Mouse (Mus musculus) kidney, postnatal 25 days (tissue): ENCODE measurements around the gene Zfp710.
"Not testable (repeated sequence)": the region's sequence is repeated elsewhere in the genome, so short reads cannot be mapped to it uniquely, and the experiment has no call there.

Experiments used
- DNase-seq, 2 experiments: peaks; one replicate each; pipeline ENCODE4 v3.0.0; 2021; ENCODE audit warnings: mixed read lengths in 2 of 2

The Zfp710 gene

GRCm38 (mm10) chr7:80114451-80115223 is 90.0 kb downstream of the Zfp710 start:
- DNase-seq: peak; percentile 59 to 83

DNA sequence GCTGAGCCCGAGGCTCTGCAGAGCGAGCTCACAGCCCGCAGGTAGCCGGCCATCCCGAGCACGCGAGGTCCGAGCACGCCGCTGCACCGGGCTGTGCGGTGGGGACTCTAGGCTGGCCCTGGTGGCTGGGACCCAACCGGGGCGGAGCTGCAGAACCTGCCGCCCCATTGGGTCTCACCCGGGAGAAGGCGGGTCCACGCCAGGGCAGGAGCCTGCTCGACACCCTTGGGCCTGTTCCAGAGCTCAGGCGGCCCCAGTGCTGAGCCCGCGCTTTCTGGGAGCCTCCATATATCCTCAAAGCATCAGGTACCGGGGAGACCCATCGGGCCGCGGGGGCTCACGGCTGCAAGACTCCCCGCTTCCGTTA is 90.6 kb downstream of the Zfp710 start, which contains the start of gene Idh2:
Idh2 (minus strand) TSS at position 169 of the 367 bp plus-strand sequence.
- peak; percentile 96 to 98 for DNase-seq

DNA sequence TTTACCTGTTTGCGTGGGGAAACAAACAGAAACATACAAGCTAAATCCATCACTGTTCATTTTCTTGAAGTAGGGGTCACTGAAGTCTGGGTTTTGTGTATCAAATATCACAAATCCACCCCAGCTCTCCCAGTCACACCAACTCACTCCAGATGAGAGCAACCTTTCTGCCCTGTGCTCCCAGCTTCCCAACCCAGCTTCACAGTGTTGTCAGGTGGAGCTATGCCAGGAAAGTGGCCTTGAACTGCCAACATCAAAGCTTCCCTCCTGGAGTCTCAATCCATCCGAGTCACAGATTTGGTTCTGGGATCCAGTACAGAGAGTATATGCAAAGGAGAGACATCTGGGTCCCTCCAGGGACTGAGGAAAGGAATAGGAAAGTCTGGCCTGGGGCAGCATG is 91.5 kb downstream of the Zfp710 start:
- peak; percentile 66 to 73 for DNase-seq

GRCm38 (mm10) chr7:80119198-80119597 is 94.6 kb downstream of the Zfp710 start:
- no peak for DNase-seq

- peak; percentile 63 to 86 for DNase-seq
Measured at GRCm38 (mm10) chr7:80121083-80121482, 96.5 kb downstream of the Zfp710 start.

DNA sequence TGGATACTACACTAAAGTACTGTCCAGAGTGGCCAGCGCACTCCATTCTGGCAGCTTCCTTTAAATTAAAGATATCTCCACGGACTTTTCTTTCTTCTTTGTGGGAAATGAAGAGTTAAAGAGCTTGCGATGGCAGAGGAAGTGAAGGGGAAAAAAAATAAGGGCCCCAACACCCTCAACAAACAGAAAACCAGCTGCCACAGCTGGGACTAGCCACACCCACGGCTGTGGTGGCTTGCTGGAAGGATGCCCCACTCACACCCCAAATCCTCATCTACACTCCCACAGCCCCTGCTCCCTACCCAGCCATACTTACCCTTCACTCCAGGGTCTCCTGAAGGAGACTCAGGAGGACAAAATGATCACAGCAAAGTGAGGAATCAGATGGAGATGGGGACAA is 98.5 kb downstream of the Zfp710 start:
- no peak for DNase-seq

GRCm38 (mm10) chr7:80123672-80124071 is 99.1 kb downstream of the Zfp710 start:
- no peak for DNase-seq

DNA sequence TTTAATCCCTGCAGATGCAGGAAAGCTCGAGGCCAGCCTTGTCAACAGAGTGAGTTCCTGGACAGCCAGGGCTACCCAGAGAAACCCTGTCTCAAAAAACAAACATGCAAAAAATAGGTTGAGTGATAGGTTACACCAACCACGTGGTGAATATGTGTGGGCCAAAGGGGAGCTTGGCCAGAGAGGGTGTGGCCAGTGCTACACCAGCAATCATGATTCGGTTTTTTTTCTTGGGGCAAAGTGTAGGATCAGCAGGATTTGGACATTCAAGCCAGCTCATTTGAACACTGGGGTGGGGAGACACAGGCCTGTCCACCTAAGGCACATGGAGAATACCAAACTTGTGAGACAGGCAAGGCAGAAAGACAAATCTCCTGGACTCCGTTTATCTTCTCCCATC is 104.7 kb downstream of the Zfp710 start:
- peak; percentile 21 to 74 for DNase-seq

DNA sequence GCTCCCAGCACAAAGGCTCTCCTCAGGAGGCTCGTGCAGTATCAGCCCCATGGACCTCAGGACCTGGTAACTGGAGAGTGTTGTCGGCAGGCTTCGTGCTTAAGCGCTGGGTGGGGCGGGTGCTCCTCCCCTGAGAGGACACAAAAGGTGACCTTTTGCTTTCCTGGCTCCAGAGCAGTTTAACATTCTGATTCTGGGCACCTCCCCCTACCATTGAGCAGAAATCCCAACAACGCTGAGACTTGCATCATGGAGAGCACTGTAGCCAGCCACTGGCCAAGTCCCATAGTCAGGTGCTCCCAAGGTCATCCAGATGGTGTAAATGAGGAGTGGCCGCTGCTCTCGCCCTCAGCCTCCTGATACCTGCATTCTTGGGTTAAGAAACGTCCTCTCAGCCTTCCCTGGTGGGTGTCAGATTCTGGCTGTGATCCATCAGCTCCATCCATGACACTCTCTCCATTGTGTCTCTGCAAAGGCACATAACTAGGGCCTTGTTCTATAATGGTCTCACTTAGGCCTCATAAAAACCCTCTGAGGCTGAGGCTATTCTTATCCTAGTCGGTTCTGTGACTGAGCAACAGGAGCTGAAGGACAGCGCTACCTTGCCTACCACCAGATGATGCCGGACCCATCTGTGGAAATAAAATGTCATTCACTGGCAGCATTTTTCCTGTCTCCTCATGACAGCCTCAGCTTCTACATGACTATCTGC is 105.9 kb downstream of the Zfp710 start:
- peak; percentile 27 to 74 for DNase-seq

DNA sequence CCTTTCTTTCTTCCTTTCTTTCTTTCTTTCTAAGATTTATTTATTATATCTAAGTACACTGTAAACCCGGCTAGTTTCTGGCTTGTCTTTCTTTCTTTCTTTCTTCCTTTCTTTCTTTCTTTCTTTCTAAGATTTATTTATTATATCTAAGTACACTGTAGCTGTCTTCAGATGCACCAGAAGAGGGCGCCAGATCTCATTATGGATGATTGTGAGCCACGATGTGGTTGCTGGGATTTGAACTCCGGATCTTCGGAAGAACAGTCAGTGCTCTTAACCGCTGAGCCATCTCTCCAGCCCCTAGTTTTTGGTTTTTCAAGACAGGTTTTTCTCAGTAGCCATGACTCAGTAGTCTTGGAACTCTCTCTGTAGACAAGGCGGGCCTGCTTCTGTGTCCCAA is 106.7 kb downstream of the Zfp710 start:
- not testable (repeated sequence) for DNase-seq

- peak; percentile 78 to 80 for DNase-seq
Measured at GRCm38 (mm10) chr7:80132541-80132940, 107.9 kb downstream of the Zfp710 start.

DNA sequence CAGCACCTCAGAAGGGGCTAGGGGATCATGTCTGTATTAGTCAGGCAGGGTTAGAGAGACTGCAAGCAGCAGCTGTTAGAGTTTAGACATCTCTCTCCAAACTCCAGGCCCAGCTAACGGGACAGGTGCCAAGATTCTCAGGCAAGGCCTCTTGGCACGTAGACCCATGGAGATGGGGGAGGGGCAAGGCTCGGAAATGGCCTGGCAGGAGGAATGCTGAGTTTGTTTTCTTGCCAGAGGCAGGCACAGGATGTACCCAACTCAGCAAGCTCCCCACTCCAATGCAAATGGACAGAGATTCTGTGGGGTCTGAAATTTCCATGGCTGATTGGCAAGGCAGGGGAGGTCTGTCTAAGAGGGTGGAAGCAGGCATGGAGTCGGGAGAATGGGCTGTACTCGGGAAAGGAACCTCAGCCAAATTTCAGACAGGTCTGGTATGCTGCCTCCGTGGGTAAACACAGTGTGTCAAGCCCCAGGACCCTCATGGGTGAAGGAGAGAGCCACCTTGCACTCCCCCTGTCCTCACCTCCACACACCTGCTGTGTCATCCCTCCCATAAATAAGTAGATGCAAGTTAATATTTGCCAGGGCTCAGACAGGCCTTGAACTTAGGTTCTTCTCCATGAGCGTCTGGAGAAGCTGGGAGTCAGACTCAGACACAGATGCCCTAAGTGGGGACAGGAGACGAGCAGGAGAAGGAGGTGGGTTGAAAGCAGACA is 110.0 kb downstream of the Zfp710 start:
- peak; percentile 98 for DNase-seq

DNA sequence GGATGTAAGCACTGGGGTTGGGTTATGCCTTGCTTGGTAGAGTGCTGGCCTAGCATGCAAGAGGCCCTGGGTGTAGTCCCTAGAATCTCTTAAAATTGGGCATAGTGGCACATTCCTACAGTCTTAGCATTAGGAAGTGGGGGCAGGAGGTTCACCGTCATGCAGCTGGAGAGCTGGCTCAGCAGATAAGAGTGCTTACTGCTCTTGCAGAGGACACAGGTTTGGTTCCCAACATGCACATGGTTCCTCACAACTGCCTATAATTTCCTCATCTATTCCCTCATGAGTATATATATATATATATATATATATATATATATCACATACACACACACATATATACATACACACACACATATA is 110.5 kb downstream of the Zfp710 start:
- DNase-seq: no peak

DNA sequence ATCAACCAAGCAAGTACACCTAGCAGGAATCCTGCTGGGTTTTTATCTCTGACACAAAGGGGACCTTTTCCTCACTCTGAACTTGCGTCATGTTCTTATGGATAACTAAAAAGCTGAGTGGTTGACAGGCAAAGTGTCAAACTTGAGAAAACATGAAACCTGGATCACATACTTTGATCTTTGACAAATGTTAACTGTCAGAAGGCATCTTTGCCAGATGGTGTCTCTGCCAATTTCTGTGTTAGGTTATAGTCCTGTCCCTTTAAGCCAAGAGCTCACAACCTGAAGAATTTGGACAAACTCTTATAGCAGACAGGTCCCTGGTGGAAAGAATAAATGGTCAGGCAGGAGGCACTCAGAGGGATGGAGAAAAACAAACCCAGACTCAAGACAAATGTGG is 113.8 kb downstream of the Zfp710 start:
- no peak for DNase-seq

GRCm38 (mm10) chr7:80140815-80141214 is 116.2 kb downstream of the Zfp710 start:
- peak; percentile 80 to 82 for DNase-seq
